Mouse (Mus musculus) thymus, adult 18-20 months (tissue): Measurements from ENCODE around the gene Wbp2nl.

Source experiments
- DNase-seq, 2 experiments: peaks; one replicate each; pipeline ENCODE4 v3.0.0; 2022; ENCODE audit warnings: mixed read lengths in 2 of 2

Wbp2nl gene

GRCm38 (mm10) chr15:82322195-82322594 is 23.4 kb downstream of the Wbp2nl start:
- DNase-seq = no peak

GRCm38 (mm10) chr15:82325382-82325781 is 26.6 kb downstream of the Wbp2nl start:
- no peak for DNase-seq

DNA sequence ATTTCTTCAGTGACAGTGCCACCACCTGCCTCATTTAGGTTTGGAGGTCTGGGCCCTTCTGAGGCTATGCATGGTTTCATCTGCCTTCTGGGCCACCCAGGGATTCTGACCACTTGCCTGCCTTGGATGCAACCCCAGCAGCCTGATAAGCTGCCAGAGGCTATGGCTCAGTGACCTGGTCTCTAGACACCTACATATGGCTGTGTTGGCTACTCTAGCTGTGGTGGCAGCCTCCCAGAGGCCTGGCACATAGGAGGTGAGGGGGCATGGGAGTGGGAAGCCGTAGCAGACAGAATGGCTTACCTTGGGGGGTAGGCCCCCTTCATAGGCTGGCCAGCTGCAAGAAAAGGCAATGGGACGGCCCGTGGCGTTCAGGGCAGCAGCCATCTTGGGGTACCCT is 36.4 kb downstream of the Wbp2nl start:
- no peak for DNase-seq

DNA sequence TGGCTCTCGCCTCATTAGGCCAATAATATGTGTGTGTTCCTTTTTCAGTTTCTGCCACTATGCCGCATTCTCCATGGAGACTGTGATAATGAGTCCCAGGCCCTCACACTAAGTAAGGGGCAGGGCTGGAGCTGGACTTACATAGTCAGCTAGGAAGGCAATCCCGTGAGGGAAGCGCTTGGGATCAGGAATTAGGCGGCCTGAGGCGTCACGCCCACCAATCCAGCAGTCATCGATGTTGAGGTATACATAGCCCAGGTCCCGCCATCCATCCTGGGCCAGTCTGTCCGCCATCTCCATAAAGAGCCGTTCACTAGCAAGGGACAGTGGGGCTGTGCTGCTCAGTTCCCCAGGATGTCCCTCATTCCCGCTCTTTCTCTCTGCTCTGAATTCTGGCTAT is 37.9 kb downstream of the Wbp2nl start:
- DNase-seq = no peak

GRCm38 (mm10) chr15:82337875-82338274 is 39.1 kb downstream of the Wbp2nl start:
- no peak for DNase-seq

DNA sequence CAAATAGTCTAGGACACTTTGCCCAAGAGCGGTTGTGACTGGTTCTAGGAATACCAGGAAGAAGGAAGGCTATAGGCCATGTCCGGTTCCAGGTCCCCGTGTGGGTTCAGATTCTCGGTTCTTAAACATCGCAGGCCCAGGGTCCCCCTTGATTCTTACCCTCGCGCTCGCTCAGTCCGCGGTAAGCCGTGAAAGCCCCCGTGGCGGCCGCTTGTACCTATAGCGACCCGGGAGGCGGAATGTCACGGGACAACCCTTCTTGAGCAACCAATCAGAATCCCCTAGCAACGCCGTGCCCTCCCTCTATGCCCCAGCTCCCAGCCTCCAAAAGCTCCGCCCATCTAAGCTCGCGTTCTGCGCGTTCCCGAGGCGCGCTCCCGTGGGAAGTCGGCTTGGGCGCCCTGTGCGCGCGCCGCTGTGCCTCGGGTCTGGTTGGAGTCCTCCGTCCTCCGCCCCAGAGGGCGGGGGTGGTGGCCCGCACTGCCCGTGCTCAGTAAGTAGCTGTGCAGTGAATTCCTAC is 39.9 kb downstream of the Wbp2nl start, which contains the start of the genes Naga, Pheta2 and Smdt1:
Gene Naga, minus strand, starts transcription at position 333 of the 520 bp plus-strand sequence.
Gene Pheta2, plus strand, starts transcription at position 350 of the 520 bp plus-strand sequence.
Gene Smdt1, plus strand, starts transcription at position 367 of the 520 bp plus-strand sequence.
- peak; percentile 94 to 95 for DNase-seq

- no peak for DNase-seq
Measured at GRCm38 (mm10) chr15:82339150-82339549, 40.4 kb downstream of the Wbp2nl start.

DNA sequence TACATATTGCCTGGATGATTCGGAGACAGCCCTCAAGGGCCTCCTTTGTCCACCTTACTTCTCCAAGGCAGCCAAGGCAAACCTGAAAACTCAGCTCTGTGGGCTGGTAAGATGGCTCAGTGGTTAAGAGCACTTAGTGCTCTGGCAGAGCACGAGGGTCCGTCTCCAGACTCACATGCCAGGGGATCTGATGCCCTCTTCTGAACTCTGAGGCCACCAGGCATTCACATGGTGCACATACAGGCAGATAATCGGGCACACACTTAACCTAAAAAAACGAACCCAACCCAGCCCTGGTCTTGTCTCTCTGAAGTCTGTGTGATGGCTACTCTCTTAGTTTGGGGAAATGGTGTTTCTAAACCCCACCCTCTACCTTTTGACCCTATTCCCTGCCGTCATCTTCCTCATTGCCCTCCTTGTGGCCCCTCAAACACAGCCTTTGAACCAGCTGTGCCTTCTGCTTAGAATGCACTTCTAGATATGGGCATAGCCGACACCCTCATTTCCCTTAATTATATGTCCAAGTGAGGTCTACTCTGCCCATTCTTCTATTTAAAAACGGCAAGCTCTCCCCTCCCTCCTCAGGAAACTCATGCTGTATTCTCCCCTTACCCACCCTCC is 41.0 kb downstream of the Wbp2nl start:
- DNase-seq = no peak

- DNase-seq = no peak
Measured at GRCm38 (mm10) chr15:82340414-82341035, 41.8 kb downstream of the Wbp2nl start.

- DNase-seq = no peak
Measured at GRCm38 (mm10) chr15:82341036-82341501, 42.3 kb downstream of the Wbp2nl start.

- no peak for DNase-seq
Measured at GRCm38 (mm10) chr15:82341675-82342542, 43.2 kb downstream of the Wbp2nl start.

DNA sequence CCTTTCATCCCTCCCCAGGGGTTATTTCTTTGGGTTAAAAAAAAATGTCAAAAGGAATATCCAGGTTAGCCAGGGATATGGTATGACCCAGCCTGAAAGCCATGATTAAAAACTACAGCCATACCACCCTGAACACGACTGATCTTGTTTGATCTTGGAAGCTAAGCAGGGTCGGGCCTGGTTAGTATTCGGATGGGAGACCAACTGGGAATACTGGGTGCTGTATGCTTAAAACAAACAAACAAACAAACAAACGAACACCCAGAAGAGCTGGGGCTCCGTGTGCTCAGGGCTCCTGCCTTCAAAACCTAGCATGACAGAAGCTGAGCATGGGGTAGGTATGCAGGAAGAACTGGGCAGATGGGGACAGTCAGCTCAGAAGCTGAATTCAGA is 43.8 kb downstream of the Wbp2nl start:
- DNase-seq = no peak

DNA sequence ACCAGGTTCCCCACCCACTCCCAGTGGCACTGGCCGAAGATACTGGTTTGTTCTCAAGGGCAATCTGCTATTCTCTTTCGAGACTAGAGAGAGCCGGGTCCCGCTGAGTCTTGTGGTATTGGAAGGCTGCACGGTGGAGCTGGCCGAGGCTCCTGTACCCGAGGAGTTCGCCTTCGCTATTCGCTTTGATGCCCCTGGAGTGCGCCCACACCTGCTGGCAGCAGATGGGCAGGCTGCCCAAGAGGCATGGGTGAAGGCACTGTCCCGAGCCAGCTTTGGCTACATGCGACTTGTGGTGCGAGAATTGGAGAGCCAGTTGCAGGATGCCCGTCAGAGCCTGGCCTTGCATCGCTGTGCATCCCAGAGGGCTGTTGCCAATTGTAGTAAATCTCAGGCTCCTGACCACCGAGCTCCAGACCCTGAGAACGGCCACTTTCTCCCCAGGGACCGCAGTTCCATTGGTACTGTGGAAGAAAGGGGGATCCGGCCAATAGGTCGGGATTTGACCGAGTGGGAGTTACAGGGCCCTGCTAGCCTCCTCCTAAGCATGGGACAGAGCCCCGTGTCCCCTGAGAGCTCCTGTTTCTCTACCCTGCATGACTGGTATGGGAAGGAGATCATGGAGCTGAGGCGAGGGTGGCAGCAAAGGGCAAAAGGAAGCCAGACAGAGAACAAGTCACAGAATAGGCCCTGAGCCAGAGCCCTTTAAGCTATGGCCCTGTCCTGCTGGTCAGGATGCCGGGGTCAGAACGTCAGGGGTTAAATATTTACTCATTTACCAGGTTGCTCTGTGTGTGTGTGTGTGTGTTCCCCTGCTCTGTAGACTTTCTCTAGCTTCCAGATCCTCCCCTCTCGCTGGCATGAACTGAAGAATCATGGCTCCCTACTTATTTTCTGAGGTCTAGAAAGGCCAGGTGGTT is 44.9 kb downstream of the Wbp2nl start:
- no peak for DNase-seq

DNA sequence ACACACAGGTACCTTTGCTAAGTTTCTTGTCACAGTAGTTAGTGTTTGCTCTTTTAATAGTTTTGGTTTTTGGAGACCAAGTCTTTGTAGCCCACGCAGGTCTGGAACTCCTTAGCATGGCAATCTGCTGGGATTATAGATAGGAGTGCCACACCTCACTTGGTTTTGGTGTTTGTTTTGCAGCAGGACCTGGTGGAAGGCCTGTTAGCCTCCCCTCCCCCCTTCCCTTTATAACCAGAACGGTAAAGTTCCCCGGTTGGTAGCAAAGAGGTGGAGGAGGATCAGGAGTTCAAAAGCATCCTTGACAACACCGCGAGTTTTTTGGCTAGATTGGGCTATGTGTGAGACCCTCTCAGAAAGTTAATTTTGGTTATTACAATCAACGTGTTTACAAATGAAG is 46.2 kb downstream of the Wbp2nl start:
- no peak for DNase-seq

GRCm38 (mm10) chr15:82345820-82346470 is 47.2 kb downstream of the Wbp2nl start:
- DNase-seq = peak; percentile 96 to 98

GRCm38 (mm10) chr15:82346580-82347302 is 48.0 kb downstream of the Wbp2nl start:
- no peak for DNase-seq

- DNase-seq = no peak
Measured at GRCm38 (mm10) chr15:82347303-82347676, 48.5 kb downstream of the Wbp2nl start.

DNA sequence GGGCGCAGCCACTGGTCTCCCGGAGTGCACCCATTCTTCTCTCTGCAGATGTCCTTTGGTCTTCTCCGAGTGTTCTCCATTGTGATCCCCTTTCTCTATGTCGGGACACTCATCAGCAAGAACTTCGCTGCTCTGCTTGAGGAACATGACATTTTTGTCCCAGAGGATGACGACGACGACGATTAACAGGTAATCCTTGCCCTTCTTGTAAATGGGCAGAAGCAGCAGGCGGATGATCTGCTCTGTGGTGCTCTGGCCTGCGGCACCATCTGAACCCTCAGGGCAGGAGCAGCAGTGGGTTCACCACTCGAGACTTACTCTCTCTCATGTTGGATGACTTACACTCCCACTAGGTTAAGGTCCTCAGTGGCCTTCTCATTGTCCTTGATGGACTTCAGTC is 49.1 kb downstream of the Wbp2nl start:
- DNase-seq = no peak

- DNase-seq = no peak
Measured at GRCm38 (mm10) chr15:82348258-82348998, 49.7 kb downstream of the Wbp2nl start.

DNA sequence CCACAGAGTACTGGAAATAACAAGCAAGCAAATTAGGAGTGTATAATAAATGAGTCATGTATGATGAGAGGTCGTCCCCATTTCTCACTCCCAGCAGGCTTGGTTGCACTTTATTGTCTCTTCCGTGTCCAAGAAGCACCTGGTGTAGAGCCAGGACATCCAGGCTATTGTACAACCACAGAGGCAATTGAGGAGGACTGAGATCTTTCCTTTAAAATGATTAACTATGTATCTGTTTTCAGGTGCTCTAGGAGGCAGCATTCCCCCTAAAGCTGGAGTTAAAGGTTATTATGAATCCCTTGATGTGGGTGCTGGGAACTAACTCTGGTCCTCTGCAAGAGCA is 50.2 kb downstream of the Wbp2nl start:
- no peak for DNase-seq
